Mouse (Mus musculus): ENCODE measurements around the gene Nptx1.

The Nptx1 gene

GRCm38 (mm10) chr11:119522779-119523178 lies 24.8 kb downstream of the Nptx1 start:
- no peak for DNase-seq (ENCODE audit: low read depth)

GRCm38 (mm10) chr11:119521920-119522710 lies 25.4 kb downstream of the Nptx1 start:
- no peak for DNase-seq (ENCODE audit: low read depth)

DNA sequence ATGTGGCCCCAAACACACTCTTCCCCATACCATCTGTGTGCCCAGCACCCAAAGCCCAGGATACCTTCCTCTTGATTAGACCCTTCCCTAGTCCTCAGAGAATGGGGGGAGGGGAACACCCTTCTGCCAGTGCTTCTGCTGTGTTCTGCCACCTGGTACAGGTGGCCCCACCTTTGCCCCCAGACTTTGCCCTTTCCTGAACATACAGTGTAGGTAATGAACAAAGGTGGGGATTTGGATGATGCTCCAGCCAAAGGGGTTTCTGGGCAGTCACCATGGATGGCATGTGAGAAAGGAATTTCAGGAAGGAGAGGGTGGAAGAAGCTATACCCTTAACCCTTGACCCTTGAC lies 26.9 kb downstream of the Nptx1 start:
- no peak for DNase-seq (ENCODE audit: low read depth)

- no peak for DNase-seq (ENCODE audit: low read depth)
Measured at GRCm38 (mm10) chr11:119520005-119520712, 27.4 kb downstream of the Nptx1 start.

DNA sequence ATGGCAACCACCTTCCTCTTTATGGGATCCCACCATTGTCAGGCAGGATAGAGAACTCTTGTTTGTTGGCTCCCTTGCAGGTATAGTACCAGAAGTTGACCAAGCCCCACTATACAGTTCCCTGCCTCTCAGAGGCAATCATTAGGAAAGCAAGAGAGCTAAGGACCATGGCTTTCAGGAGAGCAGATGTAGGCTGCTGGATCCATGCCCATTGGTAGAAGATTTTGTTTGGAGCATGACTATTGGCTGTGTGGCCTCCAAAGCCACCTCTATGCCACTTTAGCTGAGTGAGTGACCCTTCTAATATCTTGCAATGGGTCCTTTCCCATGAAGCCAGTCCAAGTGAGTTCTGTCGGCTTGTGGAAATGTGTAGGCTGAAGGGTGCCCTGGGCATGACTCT lies 28.2 kb downstream of the Nptx1 start:
- DNase-seq (ENCODE audit: low read depth), result no peak

GRCm38 (mm10) chr11:119516677-119517361 lies 30.7 kb downstream of the Nptx1 start:
- no peak for DNase-seq (ENCODE audit: low read depth)

DNA sequence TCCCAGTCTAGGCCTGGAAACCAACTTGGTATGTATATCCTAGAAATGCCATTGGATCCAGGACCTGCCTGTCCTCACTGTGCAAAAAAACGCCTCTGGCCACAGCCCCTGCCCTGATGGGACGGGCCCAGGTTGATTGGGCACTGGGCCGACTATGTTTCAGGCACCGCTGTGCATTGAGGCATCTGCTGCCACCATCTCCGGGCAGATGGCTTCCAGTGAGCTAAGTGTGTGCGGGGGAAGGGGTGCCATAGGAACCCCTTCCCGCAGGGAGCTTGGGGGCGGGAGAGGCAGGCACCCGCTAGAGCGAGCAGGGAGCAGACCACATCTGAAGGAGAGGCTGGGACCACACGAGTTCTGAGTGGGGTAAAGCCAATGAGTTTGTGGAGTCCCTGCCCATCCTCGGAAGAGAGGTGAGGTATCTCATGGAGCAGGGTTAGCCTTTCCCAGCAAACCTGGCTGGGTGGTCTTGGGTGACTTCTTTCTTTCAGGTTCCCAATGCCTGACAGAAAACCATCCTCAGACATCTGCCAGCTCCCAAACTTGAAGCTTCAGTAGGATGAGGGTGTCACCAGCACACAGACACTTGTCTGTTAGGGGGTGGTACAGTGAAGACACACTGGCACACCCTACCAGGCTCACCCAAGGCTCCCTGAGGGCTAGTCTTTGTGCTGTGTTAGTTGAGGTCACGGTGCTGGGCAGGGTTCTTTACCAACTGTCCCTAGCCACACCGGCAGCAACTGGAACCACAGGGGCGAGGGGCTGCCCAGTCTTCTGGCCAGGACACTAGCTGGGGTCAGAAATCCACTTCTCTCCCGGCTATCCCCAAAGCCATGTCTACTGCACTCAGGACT lies 31.5 kb downstream of the Nptx1 start:
- no peak for DNase-seq (ENCODE audit: low read depth)

GRCm38 (mm10) chr11:119514967-119515636 lies 32.5 kb downstream of the Nptx1 start:
- DNase-seq (ENCODE audit: low read depth), result no peak

DNA sequence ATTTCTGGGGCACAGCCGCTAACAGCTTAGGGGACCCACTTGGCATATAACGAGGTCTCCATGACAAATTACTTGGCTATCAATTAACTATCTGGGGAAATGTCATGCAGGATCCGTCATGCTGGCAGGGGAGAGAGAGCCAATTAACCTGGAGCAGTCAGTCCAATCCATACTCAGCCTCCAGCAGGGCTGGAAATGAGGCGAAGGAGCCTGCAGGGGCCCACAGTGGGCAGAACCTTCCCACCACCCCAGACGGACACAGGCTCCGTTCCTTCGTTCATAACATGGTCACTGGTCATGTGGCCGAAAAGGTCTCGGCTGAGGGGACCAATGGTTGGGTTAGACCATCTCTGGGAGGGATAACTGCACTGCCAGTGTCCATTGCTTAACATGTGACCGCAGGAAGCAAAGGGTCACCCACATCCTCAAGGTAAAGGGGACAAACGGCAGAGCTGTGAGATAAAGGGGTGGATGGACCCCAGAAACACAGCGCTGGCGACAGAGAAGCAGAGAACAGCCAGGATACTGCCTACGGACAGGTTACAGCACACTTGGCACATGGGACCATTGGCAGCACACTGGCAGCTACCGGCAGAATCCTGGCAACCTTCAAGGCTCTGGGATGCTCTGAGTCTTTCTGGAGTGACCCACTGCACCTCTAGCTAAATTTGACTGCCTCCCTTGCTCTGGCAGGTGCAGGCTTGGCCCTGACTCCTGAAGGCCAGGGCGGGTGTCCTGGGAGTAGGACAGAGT lies 33.3 kb downstream of the Nptx1 start:
- no peak for DNase-seq (ENCODE audit: low read depth)

- DNase-seq (ENCODE audit: low read depth), result no peak
Measured at GRCm38 (mm10) chr11:119513038-119513659, 34.4 kb downstream of the Nptx1 start.

DNA sequence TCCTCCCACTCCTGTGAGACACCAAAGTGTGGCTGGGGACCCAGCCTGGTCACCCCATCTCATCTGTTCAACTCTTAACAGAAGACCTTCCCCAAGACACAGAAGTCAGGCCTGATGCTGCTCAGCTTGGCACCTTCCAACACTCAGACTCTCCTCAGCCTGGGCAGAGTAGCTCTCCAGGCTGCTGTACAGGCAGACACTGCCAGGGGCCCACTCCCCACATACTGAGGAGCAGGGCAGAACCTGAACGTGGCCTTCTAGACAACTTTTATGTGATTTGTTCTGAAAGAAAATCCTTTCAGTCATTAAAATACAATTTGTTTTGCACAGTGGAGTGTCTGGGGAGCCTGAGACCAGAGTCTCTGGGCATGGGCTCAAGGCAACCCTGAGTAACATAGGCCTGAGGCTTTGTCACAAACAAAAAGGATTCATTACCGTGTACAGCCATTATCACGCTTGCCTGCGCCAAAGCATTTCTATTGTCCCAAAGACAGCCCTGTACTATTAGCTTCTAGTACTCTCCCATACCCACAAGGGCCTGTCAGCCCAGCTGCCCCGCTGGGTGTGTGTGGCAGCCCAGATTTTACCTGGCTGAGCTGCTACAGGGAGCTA lies 38.3 kb downstream of the Nptx1 start:
- DNase-seq (ENCODE audit: low read depth), result no peak

DNA sequence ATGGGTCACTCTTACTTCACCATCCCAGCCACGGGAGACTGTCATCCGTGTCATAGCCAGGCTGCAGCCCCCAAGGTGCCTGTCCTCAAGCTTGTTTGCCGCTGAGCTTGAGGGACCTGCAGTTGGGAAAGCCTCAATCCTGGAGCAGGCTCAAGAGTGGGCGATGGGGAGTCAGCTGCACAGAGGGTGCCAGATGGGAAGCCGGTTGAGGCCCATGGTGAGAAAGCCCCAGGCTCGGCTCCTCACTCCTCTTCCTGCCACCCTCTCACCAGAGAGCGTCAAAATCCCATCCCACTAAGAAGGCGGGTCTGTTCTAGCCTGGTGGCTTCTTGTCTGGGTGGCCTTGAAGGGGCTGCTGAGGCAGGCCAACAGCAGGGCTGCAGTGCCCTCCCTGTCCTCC lies 39.8 kb downstream of the Nptx1 start:
- no peak for DNase-seq (ENCODE audit: low read depth)

DNA sequence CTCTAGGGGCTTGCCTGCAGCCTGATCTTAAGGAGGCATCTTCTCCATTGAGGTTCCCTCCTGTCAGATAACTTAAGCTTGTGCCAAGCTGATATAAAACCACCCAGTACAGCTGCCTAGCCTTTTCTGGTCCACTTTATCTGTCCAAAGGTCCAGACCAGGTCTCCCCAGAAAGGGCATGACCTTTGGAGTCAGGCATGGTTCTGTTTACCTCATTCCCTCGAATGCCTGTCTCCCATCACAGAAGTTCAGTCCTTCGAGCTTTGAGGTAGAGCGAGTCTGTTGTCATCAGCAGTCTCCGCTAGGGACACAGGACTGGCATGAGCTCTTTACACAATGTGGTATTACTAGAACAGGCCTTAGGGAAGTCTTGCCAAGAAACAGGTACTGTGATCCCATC lies 41.2 kb downstream of the Nptx1 start:
- no peak for DNase-seq (ENCODE audit: low read depth)

- peak; percentile 34 for DNase-seq (ENCODE audit: low read depth)
Measured at GRCm38 (mm10) chr11:119503675-119504074, 43.9 kb downstream of the Nptx1 start.

DNA sequence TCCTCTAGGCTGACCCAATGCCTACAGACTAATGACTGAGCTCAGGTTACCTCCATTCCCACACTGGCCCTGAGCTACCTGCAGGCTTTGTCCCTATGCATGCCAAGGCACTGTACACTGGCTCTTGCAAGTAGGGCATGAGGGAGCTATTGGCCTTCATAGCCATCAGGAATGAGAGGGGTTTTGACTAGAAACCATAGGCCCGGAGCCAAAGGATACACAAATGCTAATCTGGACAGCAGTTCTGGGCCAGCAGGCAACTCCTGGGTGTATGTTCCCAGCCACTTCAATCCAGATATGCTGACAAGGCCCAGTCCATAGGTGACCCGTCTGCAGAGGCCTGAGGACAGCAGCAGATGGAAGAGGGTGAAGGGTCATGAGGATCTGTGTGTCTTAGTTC lies 47.5 kb downstream of the Nptx1 start:
- DNase-seq (ENCODE audit: low read depth), result no peak

DNA sequence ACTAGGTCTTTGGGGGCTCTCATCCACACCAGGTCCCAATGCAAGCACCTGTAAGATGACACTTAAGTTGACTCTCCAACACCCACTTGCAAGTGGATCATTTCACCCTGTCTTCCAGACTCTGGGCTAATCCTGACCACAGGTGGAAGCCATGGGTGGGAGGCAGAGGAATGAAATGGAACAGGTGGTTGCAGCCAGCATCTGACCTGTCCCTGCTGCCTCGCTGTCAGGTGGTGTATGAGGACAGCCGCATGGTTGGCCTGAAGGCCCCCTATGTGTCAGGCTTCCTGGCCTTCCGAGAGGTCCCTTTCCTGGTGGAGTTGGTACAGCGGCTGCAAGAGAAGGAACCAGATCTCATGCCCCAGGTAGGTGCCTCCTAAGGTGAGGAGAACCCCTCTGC lies 48.3 kb downstream of the Nptx1 start:
- DNase-seq (ENCODE audit: low read depth), result no peak

DNA sequence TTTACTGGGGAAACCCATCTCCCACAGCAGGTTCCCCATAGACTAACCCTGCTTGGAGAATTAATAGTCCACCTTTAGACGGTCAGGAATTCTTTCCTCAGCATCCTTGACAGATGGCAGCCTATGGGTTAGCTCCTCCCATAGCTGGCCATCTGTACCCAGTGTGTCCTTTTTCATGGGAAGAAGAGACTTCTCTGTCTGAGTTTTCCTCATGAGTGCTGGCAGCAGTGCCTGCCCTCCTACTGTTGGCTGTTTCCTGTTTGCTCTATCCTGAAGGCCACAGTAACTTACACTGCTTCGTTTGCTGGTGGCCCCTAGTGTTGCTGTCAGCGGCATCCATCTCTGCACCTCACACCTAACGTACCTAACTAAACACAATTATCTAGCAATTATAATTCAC lies 50.1 kb downstream of the Nptx1 start:
- no peak for DNase-seq (ENCODE audit: low read depth)

DNA sequence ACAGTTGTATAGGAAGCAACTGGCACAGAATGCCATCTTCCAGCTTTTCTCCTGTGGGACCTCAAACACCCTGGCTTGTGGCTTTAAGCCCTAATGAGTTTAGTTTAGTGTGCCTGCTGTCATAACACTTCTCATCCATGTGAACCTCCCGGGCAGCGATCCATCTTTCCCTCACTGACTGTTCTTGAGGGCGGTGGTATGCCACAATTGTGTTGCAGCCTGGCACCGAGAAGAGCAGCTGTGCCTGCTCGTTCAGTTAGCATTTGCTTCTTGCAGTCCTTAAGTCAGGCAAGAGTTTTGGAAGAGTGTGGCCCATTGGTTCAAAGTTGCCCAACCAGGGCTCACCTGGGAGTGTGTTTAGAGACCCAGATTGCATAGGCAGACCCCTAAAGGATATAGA lies 51.4 kb downstream of the Nptx1 start:
- no peak for DNase-seq (ENCODE audit: low read depth)

- DNase-seq (ENCODE audit: low read depth), result no peak
Measured at GRCm38 (mm10) chr11:119493516-119493915, 54.0 kb downstream of the Nptx1 start.

DNA sequence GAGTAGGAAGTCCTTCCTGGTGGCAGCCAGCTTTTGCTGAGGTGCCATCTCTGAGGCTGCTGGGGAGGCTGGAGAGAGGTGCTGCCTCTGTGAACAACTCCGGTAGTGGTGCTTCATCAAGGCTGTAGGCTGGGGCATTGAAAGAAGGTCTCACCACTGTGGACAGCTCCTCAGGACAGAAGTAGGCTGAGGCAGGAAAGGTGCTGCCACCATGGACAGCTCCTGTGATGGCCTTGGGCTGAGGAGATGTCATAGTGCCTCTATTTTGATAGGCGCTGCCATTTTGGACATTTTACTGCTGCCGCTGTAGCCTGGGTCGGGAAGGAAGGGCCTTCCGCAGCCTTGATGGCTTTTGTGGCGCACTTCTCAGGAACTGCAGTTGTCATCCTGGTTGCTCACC lies 54.7 kb downstream of the Nptx1 start:
- DNase-seq (ENCODE audit: low read depth), result peak; percentile 40
